Mouse (Mus musculus) CD4-positive naive resting alpha-beta T cell, adult 57 days (primary cell): ENCODE measurements around the gene Cldn3. TPM values are rescaled to one million over a fixed set of nuclear protein-coding genes. Genes with fewer than 3 reads are reported as not detected.

Source experiments
- total RNA-seq: library from RNA; stranded (reverse); gene quantifications from one replicate; pipeline ENCODE4 v1.2.4, GENCODE M21; 2023

The Cldn3 gene
- not detected for total RNA-seq

DNA sequence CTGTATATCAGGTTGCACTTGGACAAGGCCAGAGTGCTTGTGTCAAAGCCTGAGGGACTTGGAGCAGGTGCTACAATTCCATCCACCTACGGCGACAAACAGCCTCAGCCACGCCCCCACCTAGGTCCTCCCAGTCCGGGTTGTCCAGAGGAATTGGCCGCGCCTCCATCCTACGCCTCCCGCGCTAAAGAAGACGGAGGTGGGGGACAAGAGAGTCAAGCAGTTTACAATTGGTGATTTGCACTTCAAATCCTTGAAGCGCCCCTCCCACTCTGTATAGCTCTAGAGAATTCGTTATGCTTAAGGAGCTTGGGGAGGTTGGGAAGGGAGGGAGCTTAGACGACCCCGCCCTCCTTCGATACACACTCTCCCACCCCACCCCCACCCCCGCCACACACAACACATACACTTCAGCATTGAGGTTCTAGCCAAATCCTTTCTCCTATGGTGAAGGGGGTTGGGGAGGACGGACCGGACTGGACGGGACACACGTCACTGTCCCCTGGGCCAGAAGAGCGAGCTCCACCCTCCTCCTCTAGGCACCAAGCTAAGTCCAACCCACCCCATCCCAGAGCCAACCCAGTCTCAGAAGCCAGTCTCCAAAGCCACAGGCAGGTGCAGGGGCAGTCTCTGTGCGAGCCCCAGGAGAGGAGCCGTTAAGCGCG lies at the start of gene Cldn3:
Gene Cldn3, plus strand, starts transcription at position 582 of the 665 bp plus-strand sequence.

DNA sequence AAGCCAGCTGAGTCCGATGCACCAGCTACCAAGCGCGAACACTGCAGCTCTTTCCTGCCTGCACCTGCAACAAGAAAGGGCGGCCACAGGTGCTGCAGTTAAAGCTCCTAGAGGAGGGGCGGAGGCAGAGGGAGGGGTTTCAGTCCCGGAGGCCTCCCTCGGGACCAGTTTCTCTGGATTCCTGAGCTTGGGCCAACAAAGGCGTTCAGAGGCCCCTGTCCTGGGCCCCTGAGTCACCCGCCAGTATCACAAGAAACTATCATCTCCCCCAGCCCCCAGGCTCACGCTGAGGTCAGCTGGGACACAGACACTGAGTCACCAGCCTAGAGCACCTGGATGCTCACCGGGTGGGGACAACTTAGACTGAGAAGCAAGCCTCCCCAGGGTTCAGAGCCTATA lies 39.2 kb upstream of the Cldn3 start, which contains the start of gene Cldn4:
Gene Cldn4, minus strand, starts transcription at position 78 of the 399 bp plus-strand sequence.

DNA sequence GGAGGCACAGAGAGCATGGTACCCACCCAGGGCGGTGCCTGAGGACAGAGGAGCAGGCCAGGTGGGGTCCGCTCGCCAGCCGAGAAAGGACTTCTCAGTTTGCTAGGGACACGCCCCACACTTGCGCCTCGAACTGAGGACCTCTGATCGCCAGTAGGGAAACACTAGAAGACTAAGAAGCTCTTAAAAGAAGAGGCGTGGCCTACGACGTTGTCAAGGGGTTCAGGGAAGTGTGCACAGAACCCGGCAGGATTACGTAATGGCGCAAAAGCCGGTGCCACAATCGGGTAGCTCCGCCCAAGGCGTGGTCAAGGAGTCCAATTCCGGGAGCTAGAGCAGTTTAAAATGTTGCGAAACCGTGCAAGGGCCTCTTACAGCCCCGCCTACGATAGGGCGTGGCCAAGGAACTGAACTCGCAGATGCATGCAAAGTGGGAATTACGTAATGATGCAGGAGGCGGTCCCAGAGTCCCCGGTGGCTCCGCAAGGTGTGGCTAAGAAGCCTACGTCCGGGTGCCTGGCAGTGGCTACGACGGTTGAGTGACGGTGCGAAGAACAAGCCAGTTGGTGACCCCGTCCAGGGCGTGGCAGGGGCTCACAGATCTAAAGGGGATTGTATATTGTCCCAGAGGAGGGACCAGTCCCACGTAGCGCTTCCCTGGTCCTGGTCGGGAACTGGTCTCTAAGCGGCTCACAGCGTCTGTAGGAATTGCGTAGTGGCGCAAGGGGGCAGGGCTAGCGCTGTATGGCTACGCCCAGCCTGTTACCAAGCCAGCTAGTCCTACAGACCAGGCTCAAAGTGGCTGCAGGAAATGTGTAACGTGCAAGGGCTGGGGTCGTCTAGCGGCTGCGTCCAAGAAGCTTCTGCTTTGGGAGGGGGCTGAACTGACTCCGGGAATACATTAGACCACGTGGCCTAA lies 22.9 kb downstream of the Cldn3 start, which contains the start of gene Abhd11:
Gene Abhd11, plus strand, starts transcription at position 482 of the 919 bp plus-strand sequence.

DNA sequence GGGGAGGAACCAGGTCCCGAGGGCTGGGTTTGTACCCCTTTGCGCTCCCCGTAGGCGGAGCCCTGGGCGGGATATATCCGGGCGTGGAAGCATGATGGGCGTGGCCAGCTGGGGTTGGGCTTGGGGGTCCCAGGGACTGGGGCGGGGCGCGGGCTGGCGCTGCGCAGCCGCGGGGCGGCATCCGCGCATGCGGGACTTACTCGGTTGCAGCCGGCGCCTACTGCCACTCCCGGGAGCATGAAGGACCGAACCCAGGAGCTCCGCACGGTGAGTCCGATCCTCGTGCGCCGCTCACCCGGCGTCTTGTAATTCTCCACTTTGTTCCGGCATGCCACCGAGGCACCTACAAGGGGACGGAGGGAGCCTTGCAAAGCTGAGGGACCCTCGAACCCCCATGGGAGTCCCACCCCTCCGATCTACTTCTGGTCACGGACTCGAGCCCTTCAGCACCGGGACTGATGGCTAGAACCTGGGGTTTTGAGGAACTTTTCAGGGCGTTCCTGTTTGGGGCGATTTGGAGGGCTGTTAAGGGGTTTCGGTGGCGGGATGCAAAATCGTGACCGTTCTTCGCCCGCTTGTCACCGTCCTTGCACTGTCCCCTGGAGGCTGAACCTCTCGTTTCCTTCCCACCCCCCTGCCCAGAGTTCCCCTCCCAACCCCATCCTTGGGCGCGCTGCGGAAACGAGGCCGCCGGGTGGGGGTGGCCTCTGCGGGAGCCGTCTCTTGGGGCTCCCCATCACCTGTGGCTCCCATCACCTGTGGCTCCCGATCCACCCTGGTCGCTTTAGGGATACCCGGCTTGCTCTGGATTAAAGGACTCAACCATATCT lies 37.5 kb downstream of the Cldn3 start, which contains the start of gene Stx1a:
Gene Stx1a, plus strand, starts transcription at position 139 of the 830 bp plus-strand sequence.

Other genes with a start within 250 kb of the Cldn3 start
- gene Eln, start 238.9 kb upstream of the Cldn3 start, total RNA-seq, result 0.74 TPM
- not detected for gene Tmem270, start 79.5 kb upstream of the Cldn3 start, total RNA-seq
- gene Cldn13, start 70.7 kb upstream of the Cldn3 start, total RNA-seq, result not detected
- 21.3 TPM for gene Mettl27, start 53.8 kb upstream of the Cldn3 start, total RNA-seq
- not detected for gene Cldn4, start 39.3 kb upstream of the Cldn3 start, total RNA-seq
- 48.8 TPM for gene Abhd11, start 22.9 kb downstream of the Cldn3 start, total RNA-seq
- 55.8 TPM for gene Stx1a, start 37.3 kb downstream of the Cldn3 start, total RNA-seq
- gene Dnajc30, start 78.0 kb downstream of the Cldn3 start, total RNA-seq, result 17.4 TPM
- gene Bud23, start 78.7 kb downstream of the Cldn3 start, total RNA-seq, result 74.1 TPM
- gene Vps37d, start 92.1 kb downstream of the Cldn3 start, total RNA-seq, result not detected
- 0.98 TPM for gene Mlxipl, start 103.7 kb downstream of the Cldn3 start, total RNA-seq
- gene Tbl2, start 163.4 kb downstream of the Cldn3 start, total RNA-seq, result 17.1 TPM
- gene Bcl7b, start 182.1 kb downstream of the Cldn3 start, total RNA-seq, result 66.2 TPM
- 106 TPM for gene Baz1b, start 201.1 kb downstream of the Cldn3 start, total RNA-seq